Mouse (Mus musculus): ENCODE data around the gene Gpr37l1.
A peak's percentile ranks its signal among the peaks of the same experiment; 100 is the strongest.

The Gpr37l1 gene

DNA sequence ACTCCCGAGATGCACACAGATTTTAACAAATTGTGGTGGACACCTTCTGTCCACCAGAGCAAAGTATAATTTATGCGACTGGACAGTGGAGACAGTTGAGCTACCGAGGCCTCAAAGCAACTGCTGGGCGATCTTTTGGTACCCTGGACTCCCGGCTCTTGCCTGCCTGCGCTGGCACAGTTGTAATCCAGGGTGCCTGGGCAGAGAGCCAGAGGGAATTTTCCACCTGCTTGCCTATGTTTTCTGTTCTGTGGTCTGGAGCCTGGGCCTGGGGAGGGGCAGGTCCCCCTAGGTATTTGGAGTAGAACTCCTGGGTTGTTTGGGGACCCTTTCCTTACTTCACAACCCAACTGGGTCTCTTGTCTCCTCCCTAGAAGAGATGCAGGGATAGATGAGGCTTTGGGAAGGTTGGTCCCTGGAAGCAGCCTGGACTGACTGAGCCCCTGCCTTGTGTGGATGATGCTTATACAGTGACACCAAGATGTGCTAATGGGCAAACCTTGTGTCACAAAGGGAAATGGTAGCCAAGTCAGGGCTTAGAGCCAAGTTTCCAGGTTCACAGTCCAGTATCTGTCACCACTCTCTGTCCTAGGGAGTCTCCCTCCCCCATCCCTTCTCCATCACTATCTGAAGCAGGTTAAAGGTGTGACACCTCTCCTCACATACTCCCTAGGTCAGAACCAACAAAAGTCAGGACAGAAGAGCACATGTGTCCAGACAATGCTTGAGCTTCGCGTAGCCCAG lies 14.6 kb upstream of the Gpr37l1 start:
- DNase-seq (ENCODE audit: low read depth, low spot score), result no peak

DNA sequence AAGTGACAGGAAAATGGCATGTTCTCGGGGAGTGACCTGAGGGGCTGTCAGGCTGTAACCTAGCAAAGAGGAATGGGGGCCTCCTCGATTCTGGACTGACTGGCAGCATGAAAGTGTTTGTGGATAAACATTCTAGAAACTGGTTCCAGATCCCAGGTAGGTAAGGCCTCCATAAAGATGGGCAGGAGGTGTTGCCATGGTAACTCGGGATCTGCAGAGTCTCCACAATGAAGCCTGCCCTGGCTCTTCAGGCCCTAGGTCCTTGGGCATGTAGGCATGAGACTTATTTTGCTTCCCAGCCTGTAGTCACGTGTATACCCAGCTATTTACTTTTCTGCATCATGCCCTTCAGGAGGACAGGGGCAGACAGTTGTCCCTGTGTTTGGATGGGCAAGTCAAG lies 13.8 kb upstream of the Gpr37l1 start:
- DNase-seq (ENCODE audit: low read depth, low spot score), result no peak

DNA sequence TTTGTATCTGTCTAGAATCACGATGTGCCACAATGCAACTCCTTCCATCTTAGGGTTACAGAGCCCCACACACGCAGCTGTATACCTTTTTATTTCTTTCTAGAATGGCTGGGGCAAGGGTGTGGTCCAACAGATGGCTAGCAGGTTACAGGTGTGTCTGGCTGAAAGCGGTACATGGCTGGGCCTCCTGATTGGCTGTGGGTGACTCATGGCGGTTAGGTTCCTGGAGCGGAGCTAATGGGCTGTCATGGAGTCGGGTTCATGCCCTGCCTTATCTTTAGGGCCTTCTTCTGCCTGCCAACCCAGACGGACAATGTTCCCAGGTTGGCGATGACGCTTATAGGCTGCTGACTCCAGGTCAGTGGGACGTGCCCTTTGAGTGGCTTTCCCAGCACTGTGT lies 13.3 kb upstream of the Gpr37l1 start:
- DNase-seq (ENCODE audit: low read depth, low spot score), result no peak

DNA sequence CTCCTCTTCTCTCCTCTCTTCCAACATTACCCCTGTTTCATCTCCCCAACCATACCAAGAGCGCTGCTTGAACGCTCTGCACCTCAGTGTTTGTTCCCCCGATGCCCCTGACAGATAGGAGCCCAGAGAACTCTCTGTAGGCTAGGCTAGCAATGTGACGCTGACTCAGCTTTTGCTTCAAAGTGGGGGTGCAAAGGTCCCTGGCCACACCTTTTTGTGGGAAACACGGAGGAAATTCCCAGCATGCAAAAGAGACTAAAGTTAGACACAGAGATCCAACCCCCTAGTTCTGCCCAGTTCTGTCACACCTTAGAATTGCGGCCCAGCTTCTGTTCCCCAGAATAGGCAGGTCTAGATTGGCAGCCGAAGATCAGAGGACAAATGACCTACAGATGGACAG lies 11.4 kb upstream of the Gpr37l1 start:
- no peak for DNase-seq (ENCODE audit: low read depth, low spot score)

DNA sequence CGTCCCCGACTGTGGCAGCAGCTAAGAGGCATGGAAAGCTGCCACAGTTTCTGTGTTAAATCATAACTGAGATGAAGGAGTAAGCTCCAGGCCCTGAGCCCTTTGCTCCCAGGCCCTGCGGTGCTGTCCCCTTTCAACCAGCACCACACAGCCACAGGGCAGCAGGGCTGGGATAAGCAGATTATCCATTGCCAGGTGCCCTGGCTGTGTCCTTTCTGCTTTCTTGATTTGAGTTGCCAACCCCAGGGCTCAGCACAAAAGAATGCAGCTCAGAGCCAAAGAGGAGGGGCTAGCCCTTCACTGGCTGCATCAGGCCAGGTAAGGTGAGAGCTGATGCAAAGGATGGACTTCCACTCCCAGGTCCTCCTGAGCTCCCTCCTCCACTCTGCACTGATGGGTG lies 10.2 kb upstream of the Gpr37l1 start:
- no peak for DNase-seq (ENCODE audit: low read depth, low spot score)

DNA sequence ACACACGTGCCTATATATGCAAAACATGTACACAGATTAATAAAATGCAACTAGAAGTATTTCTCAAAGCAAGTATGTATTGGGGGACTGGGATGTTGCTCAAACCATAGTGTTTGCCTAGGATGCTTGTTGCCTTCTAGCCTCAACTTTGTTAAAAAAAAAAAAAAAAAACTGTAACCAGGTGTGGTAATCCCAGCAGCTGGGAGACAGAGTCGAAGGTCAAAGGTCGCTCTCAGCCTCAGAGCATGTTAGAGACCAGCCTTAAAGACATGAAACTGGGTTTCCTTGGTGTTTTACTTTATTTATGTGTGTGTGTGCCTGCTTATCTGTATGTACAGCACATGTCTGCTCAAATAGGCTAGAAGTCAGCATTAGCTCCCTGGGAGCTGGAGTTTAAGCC lies 7.7 kb upstream of the Gpr37l1 start:
- DNase-seq (ENCODE audit: low read depth, low spot score), result no peak

DNA sequence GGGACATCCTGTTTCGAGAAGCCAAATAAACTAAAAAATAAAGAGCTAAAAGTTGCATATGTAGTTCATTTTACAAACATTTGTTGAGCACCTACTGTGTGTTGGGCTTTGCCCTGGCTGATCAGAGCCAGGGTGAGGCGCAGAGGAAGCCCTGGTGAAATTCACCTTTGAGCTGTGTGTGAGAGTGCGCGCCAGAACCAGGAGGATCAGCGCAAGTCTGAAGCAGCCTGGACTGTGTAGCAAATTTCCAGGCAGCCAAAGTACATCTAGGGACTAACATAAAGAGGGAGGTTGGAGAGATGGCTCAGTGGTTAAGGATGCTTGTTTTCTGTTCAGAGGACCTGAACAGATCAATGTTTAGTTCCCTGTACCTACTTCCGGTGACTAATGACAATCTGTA lies 5.8 kb upstream of the Gpr37l1 start:
- DNase-seq (ENCODE audit: low read depth, low spot score), result no peak

DNA sequence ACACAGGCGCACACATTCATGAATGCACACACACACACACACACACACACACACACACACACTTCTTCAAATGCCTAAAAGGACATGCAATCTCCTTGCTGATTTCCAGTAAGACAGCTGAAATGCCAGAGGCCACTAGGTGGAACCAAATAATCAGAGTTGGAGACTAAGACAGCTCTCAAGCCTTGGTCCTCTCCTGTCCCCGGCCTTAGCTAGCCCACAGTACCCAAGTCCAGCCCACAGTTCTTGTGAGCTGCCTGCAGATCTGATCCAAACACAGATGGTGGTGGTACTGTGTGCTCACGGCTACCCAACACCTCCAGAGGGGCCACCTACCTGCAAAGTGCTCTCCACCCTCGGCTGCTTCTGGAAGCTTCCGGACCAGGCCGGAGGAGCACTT lies 4.5 kb upstream of the Gpr37l1 start:
- peak; percentile 88 for DNase-seq (ENCODE audit: low read depth, low spot score)

DNA sequence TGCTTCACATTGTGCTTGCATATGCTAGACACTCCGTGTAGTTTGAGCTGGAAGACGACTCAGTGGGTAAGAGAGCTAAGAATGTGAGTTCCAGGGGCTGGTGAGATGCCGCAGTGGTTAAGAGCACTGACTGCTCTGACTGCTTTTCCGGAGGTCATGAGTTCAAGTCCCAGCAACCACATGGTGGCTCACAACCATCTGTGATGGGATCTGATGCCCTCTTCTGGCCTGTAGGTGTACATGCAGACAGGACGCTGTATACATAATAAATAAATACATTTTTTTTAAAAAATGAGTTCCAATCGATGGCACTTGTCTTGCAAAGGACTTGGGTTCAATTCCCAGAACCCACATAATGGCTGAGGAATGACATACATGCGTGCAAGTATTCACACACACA lies 3.7 kb upstream of the Gpr37l1 start:
- no peak for DNase-seq (ENCODE audit: low read depth, low spot score)

DNA sequence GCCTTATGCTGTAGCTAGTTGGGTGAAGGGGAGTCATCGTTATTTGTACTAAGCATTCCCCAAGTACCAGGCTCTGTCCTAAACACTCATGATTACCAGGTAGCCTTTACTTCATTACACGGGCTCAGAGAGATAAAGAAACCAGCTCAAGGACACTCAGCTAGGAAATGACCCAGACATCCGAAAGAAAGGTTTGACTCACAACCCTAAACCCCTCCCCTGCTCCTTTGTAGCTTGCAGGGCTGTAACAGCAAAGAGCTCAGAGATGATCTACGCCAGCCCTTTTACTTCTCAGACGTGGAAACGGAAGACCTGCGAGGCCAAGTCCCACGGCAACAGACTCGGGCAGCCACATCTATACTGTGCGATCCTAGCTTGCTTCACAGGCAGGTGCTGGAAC lies 2.8 kb upstream of the Gpr37l1 start:
- DNase-seq (ENCODE audit: low read depth, low spot score), result no peak

DNA sequence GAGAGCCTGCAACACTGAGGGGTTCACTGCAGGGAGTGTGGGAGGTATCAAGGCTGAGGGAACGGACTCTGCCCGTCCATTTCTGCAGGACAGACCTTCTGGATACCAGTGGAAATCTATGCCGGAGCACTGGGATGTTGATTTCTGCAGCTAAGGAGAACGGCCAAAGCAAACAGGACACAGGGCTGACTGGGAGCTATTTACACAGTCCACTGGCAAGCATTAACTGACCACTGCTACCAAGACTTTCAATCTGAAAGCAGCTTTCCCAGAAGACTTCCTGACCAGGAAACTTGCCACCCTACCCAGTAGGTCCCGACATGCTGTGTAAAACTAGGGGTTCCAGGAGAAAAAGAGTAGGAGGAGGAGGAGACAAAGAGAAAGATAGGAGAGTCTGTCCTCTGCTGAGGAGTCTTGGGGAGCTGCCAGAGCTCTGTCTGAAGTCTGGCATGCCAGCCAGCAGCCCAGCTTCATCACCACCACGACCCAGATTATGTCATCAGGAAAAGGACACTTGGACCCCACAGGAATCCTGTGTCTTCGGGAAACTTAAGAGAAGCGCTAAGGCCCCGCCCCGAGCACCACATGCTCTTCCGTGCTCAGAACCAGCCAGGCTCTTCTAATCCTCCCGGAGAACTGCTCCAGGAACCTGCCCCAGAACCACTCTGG lies 2.2 kb upstream of the Gpr37l1 start:
- DNase-seq (ENCODE audit: low read depth, low spot score), result no peak

DNA sequence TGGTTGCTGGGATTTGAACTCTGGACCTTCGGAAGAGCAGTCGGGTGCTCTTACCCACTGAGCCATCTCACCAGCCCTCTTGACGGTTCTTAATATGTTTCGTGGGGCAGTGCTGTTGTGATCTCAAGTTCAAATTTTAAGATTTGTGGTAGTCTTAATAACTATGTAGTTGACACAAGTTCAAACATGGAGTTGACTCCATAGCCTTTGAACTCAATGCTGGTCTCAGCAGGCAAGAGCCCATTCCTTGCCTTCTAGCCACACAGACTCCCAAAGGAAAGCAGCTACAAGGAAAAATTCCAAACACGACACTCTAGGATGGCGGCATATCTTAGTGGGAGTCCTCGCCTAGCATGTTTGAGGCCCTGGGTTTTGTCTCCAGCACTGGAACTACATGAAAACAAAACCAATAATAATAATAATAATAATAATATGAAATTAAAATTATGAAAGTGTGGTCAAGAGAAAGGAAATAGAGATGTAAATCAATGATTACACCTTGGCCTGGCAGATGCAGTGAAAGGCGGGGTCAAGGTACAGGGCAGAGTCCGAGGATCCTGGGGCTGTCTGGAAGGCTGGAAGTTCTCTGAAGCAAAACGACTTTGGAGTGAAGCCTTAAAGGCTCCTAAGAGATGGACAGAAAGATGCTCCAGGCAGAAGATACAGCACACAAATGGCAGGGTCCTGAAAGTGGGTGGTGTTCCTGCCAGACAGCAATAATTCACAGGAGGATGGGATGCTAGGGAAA lies 1.1 kb upstream of the Gpr37l1 start:
- DNase-seq (ENCODE audit: low read depth, low spot score), result no peak

DNA sequence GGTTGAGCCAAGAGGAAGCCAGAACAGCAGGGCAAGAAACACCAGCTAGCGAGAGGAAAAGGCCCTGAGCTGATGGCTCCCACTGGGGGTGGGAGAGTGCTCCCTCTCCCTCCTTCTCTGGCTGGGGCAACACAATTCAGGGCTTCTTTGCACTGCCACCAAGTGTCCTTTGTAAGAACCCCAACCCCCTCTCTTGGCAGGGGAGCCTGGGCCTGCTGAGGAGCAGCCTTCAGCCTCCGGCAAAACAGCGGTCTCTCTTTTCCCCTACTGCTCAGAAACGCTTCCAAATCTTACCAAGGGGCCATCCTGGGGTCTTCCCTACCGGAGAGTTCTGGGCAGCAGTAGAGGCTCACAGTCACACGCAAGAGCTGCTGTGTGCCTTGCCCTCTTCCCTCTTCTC lies 4.8 kb downstream of the Gpr37l1 start:
- no peak for DNase-seq (ENCODE audit: low read depth, low spot score)

DNA sequence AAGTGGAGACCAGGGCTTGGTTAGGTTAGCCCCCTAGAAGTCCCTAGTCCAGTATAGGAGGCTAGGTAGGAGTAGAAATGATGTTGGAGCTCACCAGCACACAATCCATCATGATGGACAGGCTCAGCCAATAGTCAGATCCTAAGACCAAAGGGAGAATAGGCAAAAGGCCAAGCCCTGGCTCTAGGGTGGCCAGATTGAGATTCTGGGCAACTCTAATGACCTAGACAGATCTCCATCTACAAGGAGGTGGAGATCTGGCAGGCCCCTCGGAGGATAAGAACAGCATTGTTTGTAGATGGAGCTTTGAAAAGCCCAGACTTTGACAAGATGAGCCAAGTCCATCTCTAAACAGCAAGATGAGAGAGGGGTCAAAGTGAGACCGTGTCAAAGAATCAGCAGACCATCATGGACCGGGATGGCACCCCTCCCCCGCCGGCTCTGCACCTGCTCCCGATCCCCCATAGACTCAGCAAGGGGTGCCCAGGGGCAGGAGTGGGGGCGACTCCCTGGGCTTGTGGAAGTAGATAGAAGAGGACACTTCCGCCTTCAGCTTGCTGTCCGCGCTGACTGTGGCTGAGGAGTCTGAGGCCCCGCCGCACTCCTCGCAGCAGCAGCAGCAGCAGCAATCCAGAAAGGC lies 7.0 kb downstream of the Gpr37l1 start:
- DNase-seq (ENCODE audit: low read depth, low spot score), result no peak

DNA sequence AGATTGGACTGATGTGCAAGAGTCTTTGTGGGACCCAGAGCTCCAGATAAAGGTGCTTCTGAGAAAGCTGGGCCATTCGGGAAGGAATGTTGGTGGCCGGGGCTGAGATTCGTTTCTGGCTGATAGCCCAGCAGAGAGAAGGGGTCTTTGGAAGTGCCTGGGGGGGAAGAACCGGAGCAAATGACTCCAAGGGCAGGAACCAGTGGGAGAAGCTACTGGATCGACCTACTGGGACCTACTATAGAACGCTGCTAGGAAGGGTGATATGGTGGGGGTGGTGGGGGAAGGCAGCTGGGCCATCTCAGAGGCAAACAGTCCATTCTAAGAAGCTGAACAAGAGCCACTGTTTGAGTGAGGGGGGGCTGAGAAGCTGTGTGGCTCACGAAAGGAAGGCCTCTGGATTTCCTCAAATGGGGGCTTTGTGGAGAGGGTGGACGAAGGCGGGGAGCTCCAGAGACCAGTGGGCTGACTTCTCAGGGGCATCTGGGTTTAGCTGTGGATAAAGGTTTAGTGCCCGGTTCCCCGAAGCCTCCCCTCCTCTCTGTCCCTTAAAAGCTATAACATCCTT lies 7.8 kb downstream of the Gpr37l1 start:
- no peak for DNase-seq (ENCODE audit: low read depth, low spot score)

DNA sequence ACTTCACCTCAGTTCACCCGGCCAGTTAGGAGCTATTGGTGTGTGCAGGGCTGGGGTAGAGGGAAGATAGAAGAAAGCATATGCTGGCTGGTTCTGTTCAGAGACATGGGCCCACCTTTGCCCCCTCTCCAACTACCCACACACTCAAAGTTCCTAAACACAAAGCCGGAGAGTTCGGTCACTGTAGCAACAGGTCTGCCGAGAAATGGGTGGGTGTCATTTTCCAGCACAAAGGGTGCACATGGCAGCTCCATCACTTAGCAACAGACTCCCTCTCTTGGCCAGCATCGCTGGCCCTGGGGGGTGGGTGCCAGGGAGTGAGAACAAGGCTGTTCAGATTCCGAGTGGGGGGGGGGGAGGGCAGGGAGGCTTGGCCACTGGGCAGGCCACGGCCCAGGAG lies 8.4 kb downstream of the Gpr37l1 start:
- DNase-seq (ENCODE audit: low read depth, low spot score), result no peak

DNA sequence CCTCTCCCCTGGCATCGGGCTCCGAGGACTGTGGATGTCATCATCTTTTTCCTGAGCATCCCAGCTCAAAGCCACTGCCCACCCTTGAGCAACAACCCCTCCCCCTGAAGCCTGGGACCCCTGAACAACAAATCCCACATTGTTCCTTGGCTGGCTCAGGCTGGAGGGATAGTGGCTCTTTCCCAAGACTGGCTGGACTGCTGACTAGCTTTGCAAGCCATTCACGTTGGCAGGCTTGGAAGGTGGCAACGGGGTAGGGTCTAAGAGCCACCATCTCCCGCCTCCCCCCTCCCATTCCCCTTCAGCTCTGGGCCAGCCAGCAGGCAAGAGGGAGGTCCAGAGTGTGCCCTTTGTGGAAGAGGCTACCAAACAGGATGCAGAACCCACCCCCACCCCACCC lies 8.8 kb downstream of the Gpr37l1 start:
- no peak for DNase-seq (ENCODE audit: low read depth, low spot score)

DNA sequence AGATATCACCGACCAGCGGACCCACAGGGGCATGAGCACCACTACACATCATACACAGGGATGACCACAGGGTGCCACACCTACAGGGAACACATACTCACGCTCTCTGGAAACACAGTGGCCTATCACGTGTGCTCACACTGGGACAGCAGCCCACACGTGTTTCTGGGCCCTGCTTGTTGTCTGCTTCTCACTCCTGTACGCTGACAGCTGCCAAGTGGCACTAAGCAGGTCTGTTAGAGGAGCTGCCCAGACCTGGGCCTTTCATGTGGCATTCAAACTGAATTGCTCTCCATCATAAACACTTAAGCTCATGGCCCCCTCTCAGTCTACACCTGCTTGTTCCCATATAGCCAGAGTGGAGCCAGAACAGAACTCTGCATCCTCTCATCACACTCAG lies 11.2 kb downstream of the Gpr37l1 start:
- DNase-seq (ENCODE audit: low read depth, low spot score), result no peak

DNA sequence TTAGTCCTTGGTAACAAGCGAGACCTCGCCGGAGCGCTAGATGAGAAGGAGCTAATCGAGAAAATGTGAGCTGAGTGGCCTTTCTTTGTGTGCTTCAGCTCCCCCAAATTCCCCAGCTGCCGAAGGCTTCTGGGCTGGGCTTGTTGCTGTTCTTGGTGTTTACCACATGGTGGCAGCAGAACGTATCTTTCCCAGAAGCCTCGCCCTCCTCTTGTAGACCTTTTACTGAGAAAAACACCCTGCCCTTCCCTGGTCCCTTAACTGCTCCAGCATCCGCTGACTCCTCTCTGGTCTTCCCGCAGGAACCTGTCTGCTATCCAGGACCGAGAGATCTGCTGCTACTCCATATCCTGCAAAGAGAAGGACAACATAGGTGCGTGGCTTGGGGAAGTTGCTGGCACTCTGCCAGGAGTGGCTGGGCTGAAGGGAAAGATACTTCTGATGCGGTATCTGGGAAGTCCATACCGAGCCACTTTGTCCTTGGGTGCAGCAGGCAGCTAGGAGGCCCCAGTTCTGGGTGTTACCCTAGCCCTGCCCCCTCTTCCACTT lies 13.0 kb downstream of the Gpr37l1 start:
- DNase-seq (ENCODE audit: low read depth, low spot score), result peak; percentile 93

DNA sequence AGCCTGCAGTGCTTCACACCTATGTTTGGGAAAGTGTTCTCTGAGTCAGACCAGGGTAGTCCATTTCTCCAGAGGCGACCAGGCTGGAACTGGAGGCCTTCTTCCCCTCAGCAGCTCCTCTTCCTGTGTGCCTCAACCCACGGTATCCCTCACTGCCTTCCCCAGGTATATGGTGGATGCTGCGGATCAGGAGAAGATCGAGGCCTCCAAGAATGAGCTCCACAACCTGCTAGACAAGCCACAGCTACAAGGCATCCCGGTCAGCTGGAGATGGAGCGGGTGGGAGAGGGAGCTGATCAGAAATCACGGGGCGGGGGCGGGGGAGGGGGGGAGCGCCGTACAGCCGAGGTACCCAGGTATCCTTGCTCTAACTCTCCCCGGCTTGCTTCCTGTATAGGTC lies 13.5 kb downstream of the Gpr37l1 start:
- no peak for DNase-seq (ENCODE audit: low read depth, low spot score)

DNA sequence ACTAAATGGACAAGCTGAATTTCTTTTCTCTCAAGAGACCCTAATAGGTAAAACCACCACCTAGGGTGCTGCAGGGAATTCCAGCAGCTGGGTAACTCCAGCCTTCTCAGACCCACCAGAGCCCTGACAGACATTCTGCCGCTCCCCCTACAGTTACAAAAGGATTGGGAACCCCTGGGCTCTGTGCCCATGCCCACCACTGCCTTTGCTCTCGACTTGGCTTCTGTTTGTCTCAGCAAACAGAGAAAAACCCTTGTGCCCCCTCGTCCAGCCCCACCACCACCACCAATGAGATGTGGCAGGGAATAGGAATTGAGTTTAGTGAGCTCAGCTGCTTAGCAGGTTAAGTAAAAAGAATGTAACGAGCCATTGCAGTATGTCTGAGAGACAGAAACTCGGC lies 18.5 kb downstream of the Gpr37l1 start:
- no peak for DNase-seq (ENCODE audit: low read depth, low spot score)

DNA sequence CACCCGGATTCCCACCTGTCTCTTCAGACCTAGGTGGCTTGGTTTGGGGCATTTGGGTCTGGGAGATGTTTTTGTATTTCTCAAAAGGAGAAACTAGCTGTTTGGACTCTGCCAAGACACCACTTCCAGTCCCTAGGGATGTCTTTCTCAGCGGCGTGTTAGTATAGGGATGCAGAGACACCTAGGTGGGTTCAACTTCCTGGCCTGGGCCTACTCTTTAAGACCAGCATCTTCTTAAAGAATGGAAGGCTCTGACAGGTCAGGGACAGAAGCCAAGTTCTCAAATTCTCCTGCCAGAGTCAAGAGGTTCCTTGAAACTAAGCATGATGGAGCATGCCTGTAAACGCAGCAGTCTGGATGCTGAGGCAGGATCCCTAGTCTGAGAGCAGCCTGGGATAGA lies 19.0 kb downstream of the Gpr37l1 start:
- DNase-seq (ENCODE audit: low read depth, low spot score), result no peak

All from ZHBTc4 (cell line).